Mouse (Mus musculus): Measurements from ENCODE around the gene Anks1. TPM values are rescaled to one million over a fixed set of nuclear protein-coding genes. Genes with fewer than 3 reads are reported as not detected.
A peak's percentile ranks its signal among the peaks of the same experiment; 100 is the strongest.

Gene Anks1
- polyA plus RNA-seq, 1 experiment from 2014 or later: 14.2 TPM

GRCm38 (mm10) chr17:27966508-27967021, 57.5 kb downstream of the Anks1 start:
- WGBS: 85% methylated on average over 11 of the region's 11 CpGs
- peaks cover 7% of the 10 kb centered on the region; the same call in 1 of the 2 replicates for H3K4me1 ChIP-seq (ENCODE audit: control insufficient read depth, insufficient read depth, low read length)
- no peak for ATAC-seq (ENCODE audit: low FRiP score, low TSS enrichment)

DNA sequence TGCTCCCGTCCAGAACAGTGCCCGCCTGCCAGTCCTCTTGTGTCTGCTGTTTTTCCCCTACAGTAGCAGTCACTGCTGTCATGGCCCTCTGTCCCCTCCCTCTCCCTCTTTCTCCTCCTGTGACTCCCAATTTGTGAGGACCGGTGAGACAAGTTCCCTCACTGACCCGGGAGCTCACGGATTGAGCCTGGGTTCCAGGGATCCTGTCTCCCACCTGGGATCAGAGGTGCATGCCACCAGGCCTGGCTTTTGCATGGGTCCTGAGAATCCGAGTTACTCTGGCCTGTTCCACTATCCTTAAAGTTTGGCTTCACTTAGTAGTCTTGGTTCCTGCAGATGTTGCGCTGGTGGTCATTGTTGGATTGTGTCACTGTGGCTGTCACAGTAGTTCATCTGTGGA, 58.4 kb downstream of the Anks1 start:
- H3K27me3 ChIP-seq (ENCODE audit: control insufficient read depth, insufficient read depth, low read length): no peaks in the 10 kb centered on the region
- 93% methylated on average over 7 of the region's 7 CpGs for WGBS
- H3K36me3 ChIP-seq (ENCODE audit: control insufficient read depth, insufficient read depth, low read length): no peaks in the 10 kb centered on the region
- H3K4me1 ChIP-seq (ENCODE audit: control insufficient read depth, insufficient read depth, low read length): peaks cover 7% of the 10 kb centered on the region; the same call in 1 of the 2 replicates
- H3K27ac ChIP-seq (ENCODE audit: low read depth, low read length): no peak overlapping the region
- no peak overlapping the region for H3K9ac ChIP-seq (ENCODE audit: low read depth, low read length)
- ATAC-seq (ENCODE audit: low FRiP score, low TSS enrichment): no peak
- H3K4me3 ChIP-seq (ENCODE audit: low read length): no peak overlapping the region
- no peak overlapping the region for H3K4me2 ChIP-seq (replicated peaks; ENCODE audit: low read depth, low read length)
- no peaks in the 10 kb centered on the region for H3K9me3 ChIP-seq (ENCODE audit: control insufficient read depth, low read length)

More at GRCm38 (mm10) chr17:27966508-27967021, 57.5 kb downstream of the Anks1 start:
- no peaks in the 10 kb centered on the region for H3K36me3 ChIP-seq (ENCODE audit: control insufficient read depth, insufficient read depth, low read length)
- H3K27me3 ChIP-seq (ENCODE audit: control insufficient read depth, insufficient read depth, low read length): no peaks in the 10 kb centered on the region
- H3K27ac ChIP-seq (ENCODE audit: low read depth, low read length): no peak overlapping the region
- no peaks in the 10 kb centered on the region for H3K9me3 ChIP-seq (ENCODE audit: control insufficient read depth, low read length)
- H3K9ac ChIP-seq (ENCODE audit: low read depth, low read length): no peak overlapping the region
- no peak overlapping the region for H3K4me2 ChIP-seq (replicated peaks; ENCODE audit: low read depth, low read length)
- no peak overlapping the region for H3K4me3 ChIP-seq (ENCODE audit: low read length)

DNA sequence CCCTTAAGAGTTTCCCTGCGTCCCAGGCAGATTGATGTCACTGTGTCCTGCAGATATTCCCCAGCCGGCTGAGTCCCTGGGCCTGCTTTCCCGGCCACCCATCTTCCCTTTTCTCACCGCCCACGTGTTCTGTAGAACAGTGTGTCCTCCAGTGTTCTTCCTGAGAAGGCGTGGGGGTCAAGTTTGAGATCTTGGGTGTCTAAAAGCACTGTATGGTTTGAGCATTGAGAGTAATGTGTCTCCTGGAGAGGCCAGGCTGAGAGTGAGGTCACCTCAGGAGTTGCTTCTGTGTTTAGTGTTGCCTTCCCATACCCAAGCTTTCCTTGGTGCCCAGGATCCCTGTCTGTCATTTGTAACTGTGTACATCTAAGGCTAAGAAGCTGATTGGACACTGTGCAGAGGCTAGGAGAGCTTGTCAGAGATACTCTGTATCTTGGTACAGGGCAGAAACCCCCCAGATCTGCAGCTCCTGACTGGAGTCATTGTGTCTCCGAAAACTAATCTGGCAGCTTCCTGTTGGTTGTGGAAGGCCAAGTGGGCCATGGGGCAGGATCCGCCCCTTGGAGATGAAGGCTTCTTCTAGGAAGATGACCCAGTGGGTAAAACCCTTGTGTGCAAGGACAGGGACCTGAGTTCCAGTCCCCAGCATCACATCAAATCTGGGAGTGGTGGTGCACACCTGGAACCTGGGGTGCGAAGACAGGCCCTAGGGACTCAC, 59.1 kb downstream of the Anks1 start:
- no peaks in the 10 kb centered on the region for H3K27me3 ChIP-seq (ENCODE audit: control insufficient read depth, insufficient read depth, low read length)
- no peak overlapping the region for H3K27ac ChIP-seq (ENCODE audit: low read depth, low read length)
- H3K9me3 ChIP-seq (ENCODE audit: control insufficient read depth, low read length): no peaks in the 10 kb centered on the region
- 75% methylated on average over 9 of the region's 9 CpGs for whole genome bisulfite sequencing
- no peak for ATAC-seq (ENCODE audit: low FRiP score, low TSS enrichment)
- H3K36me3 ChIP-seq (ENCODE audit: control insufficient read depth, insufficient read depth, low read length): no peaks in the 10 kb centered on the region
- H3K4me2 ChIP-seq (replicated peaks; ENCODE audit: low read depth, low read length): no peak overlapping the region
- H3K4me1 ChIP-seq (ENCODE audit: control insufficient read depth, insufficient read depth, low read length): peaks cover 7% of the 10 kb centered on the region; the same call in 1 of the 2 replicates
- no peak overlapping the region for H3K9ac ChIP-seq (ENCODE audit: low read depth, low read length)
- no peak overlapping the region for H3K4me3 ChIP-seq (ENCODE audit: low read length)

DNA sequence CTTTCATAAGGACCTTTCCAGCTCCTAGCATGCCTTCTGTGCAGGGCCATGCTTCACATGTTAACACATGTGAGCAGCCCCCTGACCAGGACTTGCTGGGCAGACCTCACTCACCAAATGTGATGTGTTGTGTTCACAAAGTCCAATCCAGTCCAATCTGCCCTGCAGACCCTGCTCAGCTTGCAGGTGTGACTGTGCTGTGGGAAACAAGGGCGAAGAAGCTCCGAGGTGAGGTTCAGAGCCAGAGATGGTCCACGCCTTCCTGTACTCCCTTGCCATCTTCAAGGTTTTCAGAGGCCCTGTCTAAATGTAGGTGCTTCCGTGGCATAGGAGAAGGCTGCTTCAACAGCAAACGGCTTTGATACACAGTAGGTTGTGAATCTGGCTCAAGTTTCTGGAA, 59.8 kb downstream of the Anks1 start:
- Histone ChIP-seq H3K36me3 (ENCODE audit: control insufficient read depth, insufficient read depth, low read length) (no peaks in the 10 kb centered on the region), H3K4me1 (ENCODE audit: control insufficient read depth, insufficient read depth, low read length) (peaks cover 7% of the 10 kb centered on the region; the same call in 1 of the 2 replicates), H3K4me2 (replicated peaks; ENCODE audit: low read depth, low read length) (no peak overlapping the region), H3K27ac (ENCODE audit: low read depth, low read length) (no peak overlapping the region), H3K9ac (ENCODE audit: low read depth, low read length) (no peak overlapping the region), H3K4me3 (ENCODE audit: low read length) (no peak overlapping the region), H3K9me3 (ENCODE audit: control insufficient read depth, low read length) (no peaks in the 10 kb centered on the region), H3K27me3 (ENCODE audit: control insufficient read depth, insufficient read depth, low read length) (no peaks in the 10 kb centered on the region)
- no peak for ATAC-seq (ENCODE audit: low FRiP score, low TSS enrichment)
- 98% methylated on average over 5 of the region's 5 CpGs for WGBS

- H3K4me3 ChIP-seq (ENCODE audit: low read length): no peak overlapping the region
- H3K9ac ChIP-seq (ENCODE audit: low read depth, low read length): no peak overlapping the region
- no peaks in the 10 kb centered on the region for H3K36me3 ChIP-seq (ENCODE audit: control insufficient read depth, insufficient read depth, low read length)
- peaks cover 7% of the 10 kb centered on the region; the same call in 1 of the 2 replicates for H3K4me1 ChIP-seq (ENCODE audit: control insufficient read depth, insufficient read depth, low read length)
- H3K27me3 ChIP-seq (ENCODE audit: control insufficient read depth, insufficient read depth, low read length): no peaks in the 10 kb centered on the region
- 0 out of 2 replicates have a peak, but pooled peaks have one; percentile 33 for ATAC-seq (ENCODE audit: low FRiP score, low TSS enrichment)
- no peaks in the 10 kb centered on the region for H3K9me3 ChIP-seq (ENCODE audit: control insufficient read depth, low read length)
- 78% methylated on average over 8 of the region's 8 CpGs for WGBS
- no peak overlapping the region for H3K27ac ChIP-seq (ENCODE audit: low read depth, low read length)
- no peak overlapping the region for H3K4me2 ChIP-seq (replicated peaks; ENCODE audit: low read depth, low read length)
Measured at GRCm38 (mm10) chr17:27969365-27969764, 60.3 kb downstream of the Anks1 start.

- WGBS: 85% methylated on average over 5 of the region's 5 CpGs
- H3K27me3 ChIP-seq (ENCODE audit: control insufficient read depth, insufficient read depth, low read length): no peaks in the 10 kb centered on the region
- peaks cover 7% of the 10 kb centered on the region; the same call in 1 of the 2 replicates for H3K4me1 ChIP-seq (ENCODE audit: control insufficient read depth, insufficient read depth, low read length)
- H3K9ac ChIP-seq (ENCODE audit: low read depth, low read length): no peak overlapping the region
- no peak overlapping the region for H3K4me3 ChIP-seq (ENCODE audit: low read length)
- no peak overlapping the region for H3K27ac ChIP-seq (ENCODE audit: low read depth, low read length)
- no peaks in the 10 kb centered on the region for H3K9me3 ChIP-seq (ENCODE audit: control insufficient read depth, low read length)
- 0 out of 2 replicates have a peak, but pooled peaks cover 2% of the 10 kb centered on the region for H3K36me3 ChIP-seq (ENCODE audit: control insufficient read depth, insufficient read depth, low read length)
- H3K4me2 ChIP-seq (replicated peaks; ENCODE audit: low read depth, low read length): no peak overlapping the region
- ATAC-seq (ENCODE audit: low FRiP score, low TSS enrichment): no peak
Measured at GRCm38 (mm10) chr17:27969896-27970295, 60.8 kb downstream of the Anks1 start.

GRCm38 (mm10) chr17:27970305-27970704, 61.2 kb downstream of the Anks1 start:
- H3K4me1 ChIP-seq (ENCODE audit: control insufficient read depth, insufficient read depth, low read length): peaks cover 7% of the 10 kb centered on the region; the same call in 1 of the 2 replicates
- peaks cover 5% of the 10 kb centered on the region; the same call in 1 of the 2 replicates for H3K36me3 ChIP-seq (ENCODE audit: control insufficient read depth, insufficient read depth, low read length)
- ATAC-seq (ENCODE audit: low FRiP score, low TSS enrichment): no peak
- 85% methylated on average over 5 of the region's 5 CpGs for WGBS
- H3K4me3 ChIP-seq (ENCODE audit: low read length): no peak overlapping the region
- no peak overlapping the region for H3K9ac ChIP-seq (ENCODE audit: low read depth, low read length)
- H3K9me3 ChIP-seq (ENCODE audit: control insufficient read depth, low read length): no peaks in the 10 kb centered on the region
- no peaks in the 10 kb centered on the region for H3K27me3 ChIP-seq (ENCODE audit: control insufficient read depth, insufficient read depth, low read length)
- no peak overlapping the region for H3K4me2 ChIP-seq (replicated peaks; ENCODE audit: low read depth, low read length)
- H3K27ac ChIP-seq (ENCODE audit: low read depth, low read length): no peak overlapping the region

- Histone ChIP-seq H3K9ac (ENCODE audit: low read depth, low read length) (no peak overlapping the region), H3K4me3 (ENCODE audit: low read length) (no peak overlapping the region), H3K9me3 (ENCODE audit: control insufficient read depth, low read length) (no peaks in the 10 kb centered on the region), H3K27ac (ENCODE audit: low read depth, low read length) (no peak overlapping the region), H3K36me3 (ENCODE audit: control insufficient read depth, insufficient read depth, low read length) (peaks cover 6% of the 10 kb centered on the region; the same call in 1 of the 2 replicates), H3K4me2 (replicated peaks; ENCODE audit: low read depth, low read length) (no peak overlapping the region), H3K27me3 (ENCODE audit: control insufficient read depth, insufficient read depth, low read length) (no peaks in the 10 kb centered on the region), H3K4me1 (ENCODE audit: control insufficient read depth, insufficient read depth, low read length) (peaks cover 7% of the 10 kb centered on the region; the same call in 1 of the 2 replicates)
- ATAC-seq (ENCODE audit: low FRiP score, low TSS enrichment): no peak
- WGBS: 77% methylated on average over 9 of the region's 9 CpGs
Measured at GRCm38 (mm10) chr17:27971496-27971895, 62.4 kb downstream of the Anks1 start.

- Histone ChIP-seq H3K4me3 (ENCODE audit: low read length) (no peak overlapping the region), H3K9me3 (ENCODE audit: control insufficient read depth, low read length) (no peaks in the 10 kb centered on the region), H3K9ac (ENCODE audit: low read depth, low read length) (no peak overlapping the region), H3K27ac (ENCODE audit: low read depth, low read length) (no peak overlapping the region), H3K4me2 (replicated peaks; ENCODE audit: low read depth, low read length) (no peak overlapping the region), H3K4me1 (ENCODE audit: control insufficient read depth, insufficient read depth, low read length) (peaks cover 2% of the 10 kb centered on the region; the same call in 1 of the 2 replicates), H3K36me3 (ENCODE audit: control insufficient read depth, insufficient read depth, low read length) (peaks cover 23% of the 10 kb centered on the region; the same call in 1 of the 2 replicates), H3K27me3 (ENCODE audit: control insufficient read depth, insufficient read depth, low read length) (no peaks in the 10 kb centered on the region)
- no peak for ATAC-seq (ENCODE audit: low FRiP score, low TSS enrichment)
- WGBS: 83% methylated on average over 4 of the region's 4 CpGs
Measured at GRCm38 (mm10) chr17:27973337-27973736, 64.2 kb downstream of the Anks1 start.
